Mouse (Mus musculus) cortical plate, adult 2 months (tissue): ENCODE data around the gene Terf2. TPM values are rescaled to one million over a fixed set of nuclear protein-coding genes. Genes with fewer than 3 reads are reported as not detected.

Experiments
- H3K27ac ChIP-seq: fragments of 200-500 bp; 2 replicates; pipeline ENCODE4 v1.5.1; 2012; ENCODE audit warnings: low read length, control low read depth, inconsistent platforms; ENCODE audit not compliant: insufficient read depth
- H3K4me1 ChIP-seq: fragments of 200-500 bp; 2 replicates; pipeline ENCODE4 v1.6.1; 2011; ENCODE audit warnings: low read length; ENCODE audit not compliant: control insufficient read depth, insufficient read depth
- H3K4me3 ChIP-seq: fragments of 200-500 bp; 2 replicates; pipeline ENCODE4 v1.5.1; 2011; ENCODE audit warnings: mild to moderate bottlenecking, low read length, control low read depth; ENCODE audit not compliant: insufficient read depth
- CTCF ChIP-seq: fragments of 200-500 bp; IDR thresholded peaks from 2 replicates; pipeline ENCODE4 v1.5.1; 2011; ENCODE audit warnings: mild to moderate bottlenecking, control low read depth, low read length; ENCODE audit not compliant: insufficient read depth; ENCODE audit errors: extremely low read depth
- POLR2A ChIP-seq: fragments of 200-500 bp; IDR thresholded peaks from 2 replicates; pipeline ENCODE4 v1.6.1; 2011; ENCODE audit warnings: mild to moderate bottlenecking, low read length, control low read depth; ENCODE audit not compliant: insufficient read depth; ENCODE audit errors: extremely low read depth
- polyA plus RNA-seq: library from polyadenylated mRNA; depleted of rRNA; stranded (reverse); fragments of >200 nt; gene quantifications from 2 replicates; pipeline ENCODE4 v1.2.3, GENCODE M21; 2012; rRNA removed

Gene Terf2
- polyA plus RNA-seq = 32.8 and 33.3 TPM in 2 replicates

DNA sequence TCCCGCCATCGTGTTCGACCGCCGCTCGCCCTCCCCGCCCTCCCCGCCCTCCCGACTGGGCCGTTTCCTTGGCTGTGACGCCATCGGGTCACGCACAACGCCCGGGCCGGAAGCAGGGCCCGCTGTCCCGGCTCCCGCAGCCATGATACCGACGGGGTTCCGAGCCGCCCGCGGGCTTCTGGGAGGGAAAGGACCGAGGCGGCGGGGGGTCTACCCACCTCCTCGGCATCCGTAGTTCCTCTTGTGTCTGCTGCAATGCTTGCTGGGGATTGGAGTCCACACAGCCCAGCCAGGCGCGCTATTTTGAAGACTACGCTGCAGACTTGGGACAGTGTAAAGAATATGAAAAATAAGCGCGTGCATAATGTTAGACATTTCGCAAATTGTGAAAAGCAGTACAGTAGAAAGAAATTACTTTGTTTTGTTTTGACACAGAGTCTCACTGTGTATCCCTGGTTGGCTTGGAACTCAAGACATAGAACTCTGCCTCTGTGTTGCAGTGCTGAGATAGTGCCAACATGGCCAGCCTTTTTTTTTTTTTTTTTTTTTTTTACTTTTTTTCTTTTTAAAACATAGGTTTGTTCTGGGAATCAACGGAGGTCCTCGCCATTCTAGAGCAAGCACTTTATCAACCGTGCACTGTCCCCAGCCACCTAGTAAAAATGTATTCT, at the start of gene Terf2:
Gene Terf2 (minus strand): TSS at position 182 of the 671 bp plus-strand sequence.
- Histone ChIP-seq H3K4me3 (peak within 1 kb of the TSS; percentile 69), H3K4me1 (peaks cover 1% of the 10 kb centered on the region; the same call in 1 of the 2 replicates), H3K27ac (peak within 1 kb of the TSS; percentile 47)
- TF ChIP-seq POLR2A (no peak), CTCF (no peak)

DNA sequence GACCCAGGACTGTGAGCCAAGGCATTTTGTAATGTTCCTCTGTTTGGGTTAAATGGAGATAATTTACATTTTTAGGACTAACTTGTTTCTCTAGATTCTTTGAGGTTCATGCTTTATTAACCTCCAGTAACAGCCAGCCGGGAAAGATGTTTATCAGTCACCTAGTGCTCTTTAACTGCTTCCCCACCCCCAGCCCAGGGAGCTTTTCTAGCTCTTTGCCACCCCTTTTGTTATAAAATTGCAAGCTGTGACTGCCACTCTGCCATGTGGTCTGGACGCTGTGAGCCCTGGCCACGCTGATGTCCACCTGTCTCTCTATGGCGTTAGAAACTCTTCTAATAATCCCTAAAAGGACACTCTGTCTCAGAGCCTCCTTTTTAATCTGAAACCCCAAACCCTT, 47.2 kb upstream of the Terf2 start:
- H3K4me1 ChIP-seq = 0 out of 2 replicates have a peak, but pooled peaks cover 1% of the 10 kb centered on the region
- H3K4me3 ChIP-seq = no peak overlapping the region
- TF ChIP-seq POLR2A (no peak), CTCF (no peak)
- H3K27ac ChIP-seq = no peak overlapping the region

DNA sequence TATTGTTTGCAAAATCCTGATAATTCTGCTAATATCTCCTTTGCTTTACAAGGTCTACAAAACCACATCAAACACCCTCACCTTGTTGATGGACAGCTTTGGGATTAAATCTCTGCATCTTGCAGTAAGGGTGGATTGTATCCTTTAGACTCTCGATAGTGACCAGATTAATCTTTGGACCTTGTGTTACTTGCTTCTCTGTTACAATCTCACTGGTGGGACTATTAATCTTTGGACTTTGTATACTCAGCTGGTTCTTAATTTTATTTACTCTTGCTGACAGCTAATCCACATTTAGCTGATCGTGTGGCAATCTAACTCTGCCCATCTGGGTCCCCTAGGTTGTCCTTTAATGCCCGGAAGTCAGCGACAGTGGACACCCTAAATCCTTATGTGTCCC, 46.2 kb upstream of the Terf2 start:
- no peak overlapping the region for H3K27ac ChIP-seq
- TF ChIP-seq POLR2A (no peak), CTCF (no peak)
- H3K4me3 ChIP-seq = no peak overlapping the region
- 0 out of 2 replicates have a peak, but pooled peaks cover 1% of the 10 kb centered on the region for H3K4me1 ChIP-seq

DNA sequence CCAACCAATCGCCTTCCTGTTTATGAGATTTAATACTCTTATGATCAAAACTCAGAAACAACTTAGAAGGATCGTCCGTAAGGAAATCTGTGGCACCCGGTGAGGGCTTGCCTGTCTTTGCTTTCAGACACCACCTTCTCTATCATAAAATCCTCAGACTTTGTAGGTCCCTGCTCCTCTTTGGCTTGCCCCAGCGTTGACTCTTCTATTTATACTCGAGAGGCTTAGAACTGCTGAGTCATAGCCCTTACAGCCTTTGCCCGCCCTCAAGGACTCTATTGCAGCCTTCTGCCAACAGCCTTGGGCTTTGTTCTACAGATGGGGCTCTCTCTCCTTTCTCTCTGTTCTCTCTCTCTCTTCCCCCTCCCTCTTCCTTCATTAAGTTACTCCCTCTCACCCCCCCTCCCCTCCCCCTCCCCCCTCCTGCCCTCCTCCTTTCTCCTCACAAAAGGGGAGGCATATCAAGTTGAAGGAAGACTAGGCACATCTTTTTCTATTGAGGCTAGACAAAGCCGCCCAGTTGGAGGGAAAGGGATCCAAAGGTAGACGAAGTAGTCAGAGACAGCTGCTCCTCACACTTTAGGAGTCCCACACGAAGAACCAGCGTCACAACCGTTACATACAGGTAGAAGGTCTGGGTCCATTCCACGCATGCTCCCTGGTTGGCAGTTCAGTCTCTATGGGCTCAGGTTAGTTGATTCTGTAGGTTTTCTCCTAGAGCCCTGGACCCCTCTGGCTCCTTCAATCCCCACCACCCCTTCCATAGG, 43.5 kb upstream of the Terf2 start:
- no peak overlapping the region for H3K4me3 ChIP-seq
- TF ChIP-seq CTCF (no peak), POLR2A (no peak)
- H3K27ac ChIP-seq = no peak overlapping the region
- 0 out of 2 replicates have a peak, but pooled peaks cover 1% of the 10 kb centered on the region for H3K4me1 ChIP-seq

DNA sequence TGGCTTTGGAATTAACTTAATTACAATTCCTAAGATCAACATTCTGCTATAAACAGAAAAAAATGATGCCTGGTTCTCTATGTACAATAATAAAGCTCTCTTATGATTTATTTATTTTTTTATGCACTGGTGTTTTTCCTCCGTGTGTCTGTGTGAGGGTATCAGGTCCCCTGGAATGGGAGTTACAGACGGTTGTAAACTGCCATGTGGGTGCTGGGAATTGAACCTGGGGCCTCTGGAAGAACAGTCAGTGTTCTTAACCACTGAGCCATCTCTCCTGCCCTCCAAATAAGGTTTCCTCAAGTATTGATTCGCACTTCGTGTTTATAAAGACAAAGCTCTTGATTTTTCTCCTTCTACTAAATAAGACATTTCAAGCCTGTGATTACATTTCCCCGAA, 42.0 kb upstream of the Terf2 start:
- H3K4me3 ChIP-seq = no peak overlapping the region
- 0 out of 2 replicates have a peak, but pooled peaks cover 1% of the 10 kb centered on the region for H3K4me1 ChIP-seq
- TF ChIP-seq CTCF (no peak), POLR2A (no peak)
- H3K27ac ChIP-seq = no peak overlapping the region

DNA sequence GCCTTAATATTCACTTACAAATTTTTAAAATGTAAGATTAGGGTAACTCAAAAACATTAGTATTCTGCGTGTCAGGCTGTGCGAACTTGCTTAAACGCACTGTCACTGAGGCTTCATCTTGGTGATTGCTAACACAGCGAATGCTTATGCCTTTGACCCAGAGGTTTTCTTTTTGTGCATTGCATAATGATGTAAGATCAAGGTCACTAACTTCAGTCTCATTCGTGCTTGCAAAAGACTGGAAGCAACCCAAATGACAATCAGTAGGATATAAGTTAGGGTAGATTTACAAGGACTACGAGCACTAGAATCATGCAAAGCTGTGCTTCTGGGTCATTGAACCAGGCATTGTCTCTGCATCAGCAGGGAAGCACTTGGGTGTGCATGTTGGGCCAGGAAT, 41.2 kb upstream of the Terf2 start:
- Histone ChIP-seq H3K4me1 (0 out of 2 replicates have a peak, but pooled peaks cover 1% of the 10 kb centered on the region), H3K27ac (no peak overlapping the region), H3K4me3 (no peak overlapping the region)
- TF ChIP-seq POLR2A (no peak), CTCF (no peak)

DNA sequence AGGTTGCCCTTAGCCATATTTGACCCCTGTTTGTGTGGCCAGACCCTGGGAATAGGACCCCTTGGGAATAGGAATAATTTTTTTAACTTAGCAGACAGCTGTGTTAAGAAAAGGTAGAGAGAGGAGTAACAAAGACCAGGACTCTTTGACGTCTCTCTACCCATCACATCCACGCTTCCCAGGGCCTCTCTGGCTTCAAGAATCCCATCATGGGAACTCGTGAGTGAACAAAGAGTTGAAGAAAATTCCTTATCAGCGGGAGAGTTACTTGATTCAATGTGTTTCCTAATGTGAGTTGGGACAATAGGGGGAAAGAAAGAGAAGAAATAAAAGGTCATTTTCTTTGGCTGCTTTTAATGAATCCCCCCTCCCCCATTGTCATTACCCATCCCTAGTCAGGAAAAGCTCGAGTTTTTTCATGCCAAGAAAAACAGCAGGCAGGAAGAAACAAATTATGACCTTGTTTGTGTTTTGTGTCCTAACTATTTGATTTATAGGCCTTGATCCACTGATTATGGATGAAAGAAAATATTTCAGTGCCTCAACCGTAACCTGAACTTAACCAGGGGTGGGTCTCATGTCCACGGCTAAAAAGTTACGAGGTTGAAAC, 39.8 kb upstream of the Terf2 start:
- Histone ChIP-seq H3K27ac (no peak overlapping the region), H3K4me1 (0 out of 2 replicates have a peak, but pooled peaks cover 1% of the 10 kb centered on the region), H3K4me3 (no peak overlapping the region)
- TF ChIP-seq POLR2A (no peak), CTCF (no peak)

DNA sequence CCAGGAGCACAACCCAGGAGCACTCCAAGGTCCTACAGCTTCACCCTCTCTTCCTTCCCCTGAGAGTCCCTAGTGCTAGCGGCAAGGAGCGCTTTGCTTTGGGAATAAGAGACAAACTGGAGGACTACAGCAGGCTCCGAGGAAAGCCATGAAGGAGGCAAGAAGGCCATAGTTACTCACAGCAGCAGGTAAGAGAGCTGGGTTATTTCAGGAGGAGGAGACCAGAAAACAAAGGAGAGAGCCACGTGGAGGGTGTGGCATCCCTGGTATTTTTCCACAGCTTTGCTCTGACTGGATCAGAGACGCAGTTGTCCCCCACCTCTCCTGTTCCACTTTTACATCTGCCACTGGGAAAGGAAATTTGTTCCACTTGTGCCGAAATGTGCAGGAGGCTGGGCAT, 37.5 kb upstream of the Terf2 start:
- no peak for TF ChIP-seq CTCF
- no peak for TF ChIP-seq POLR2A
- no peak overlapping the region for H3K4me3 ChIP-seq
- no peak overlapping the region for H3K27ac ChIP-seq
- H3K4me1 ChIP-seq = no peaks in the 10 kb centered on the region

DNA sequence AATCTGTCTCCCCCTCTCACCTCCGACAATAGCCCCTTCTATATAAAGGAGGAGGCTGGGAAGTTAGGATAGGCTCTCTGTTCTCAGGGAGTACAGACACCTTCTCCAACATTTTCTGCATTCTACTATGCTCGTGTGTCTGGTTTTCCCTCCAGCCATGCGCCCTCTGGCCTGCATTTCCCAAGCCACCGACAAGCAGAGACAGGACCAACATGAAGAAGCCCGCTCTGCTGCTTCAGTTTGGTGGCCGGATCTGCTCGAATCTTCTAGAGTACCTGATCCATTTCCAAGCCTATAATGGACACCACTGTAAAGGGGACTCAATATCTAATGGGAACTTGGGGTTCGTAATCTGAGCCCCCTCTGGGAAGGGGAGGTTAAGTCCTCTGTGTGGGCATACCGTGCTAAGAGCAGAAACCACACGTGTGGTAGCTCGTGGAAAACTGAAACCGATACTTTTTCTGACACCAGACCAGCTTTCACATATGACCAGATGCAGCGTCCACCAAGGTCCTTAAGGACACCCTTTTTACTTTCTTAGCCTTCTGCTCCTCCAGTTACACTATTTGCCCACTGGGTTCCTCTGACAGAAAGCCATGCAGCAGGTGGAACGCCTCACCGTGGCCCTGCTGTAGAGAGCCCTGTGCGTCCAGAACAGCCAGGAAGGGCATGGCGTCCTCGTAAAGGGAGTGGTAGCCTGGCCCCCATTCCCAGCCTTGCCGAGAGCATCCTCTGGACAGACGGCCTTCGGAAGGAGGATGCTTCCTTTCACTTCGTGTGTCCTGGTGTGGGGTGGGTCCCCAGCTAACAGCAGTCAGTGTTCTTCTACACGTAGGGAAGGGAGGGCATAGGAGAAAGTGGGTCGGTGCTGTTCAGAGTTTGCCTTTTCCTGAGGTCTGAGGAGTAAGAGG, 36.5 kb upstream of the Terf2 start:
- Histone ChIP-seq H3K27ac (no peak overlapping the region), H3K4me1 (no peaks in the 10 kb centered on the region), H3K4me3 (no peak overlapping the region)
- TF ChIP-seq POLR2A (no peak), CTCF (no peak)
